Mouse (Mus musculus): ENCODE results near the gene Dusp15. TPM values are rescaled to one million over a fixed set of nuclear protein-coding genes. Genes with fewer than 3 reads are reported as not detected.

Gene Dusp15
- not detected in 2 replicates for polyA plus RNA-seq (2014; fragmentation: Nextera tagmentation; extraction: Ambion mirVana)

DNA sequence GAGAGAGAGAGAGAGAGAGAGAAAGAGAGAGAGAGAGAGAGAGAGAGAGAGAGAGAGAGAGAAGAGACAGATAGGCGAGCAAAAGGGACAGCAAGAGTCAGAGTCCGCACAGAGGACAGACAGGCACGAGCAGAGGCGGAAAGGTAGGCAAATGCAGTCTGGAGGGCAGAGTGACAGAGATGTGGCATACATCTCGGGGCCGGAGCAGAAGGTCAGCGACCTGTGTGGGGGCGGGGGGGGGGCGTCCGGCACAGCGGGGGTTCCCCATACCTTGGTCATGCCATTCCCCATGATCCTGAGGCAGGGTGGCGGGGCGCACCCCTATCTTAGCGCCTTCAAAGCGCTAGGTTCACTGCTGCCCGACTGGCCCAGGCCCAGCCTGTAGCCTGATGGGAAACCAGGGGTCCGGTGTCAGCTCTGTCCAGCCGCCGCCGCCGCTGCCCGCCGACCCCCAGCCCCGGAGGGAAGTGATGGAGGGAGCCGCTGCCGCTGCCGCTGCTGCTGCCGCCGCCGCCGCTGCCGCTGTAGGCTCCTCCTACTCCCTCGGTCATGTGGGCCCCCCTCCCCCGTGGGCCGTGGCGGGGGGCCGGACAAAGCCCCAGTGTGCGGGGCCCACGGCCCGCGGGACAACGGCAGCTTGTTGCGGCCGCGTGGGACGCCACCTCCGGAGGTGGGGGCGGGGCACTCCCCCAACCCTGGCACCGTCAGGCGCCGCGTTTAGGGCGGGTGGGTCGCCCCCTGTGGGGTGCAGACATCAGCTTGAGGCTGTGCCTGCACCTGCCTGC lies at the start of gene Dusp15:
Gene Dusp15 (minus strand): TSS at position 634 of the 785 bp plus-strand sequence.
- H3K9me3 ChIP-seq (ENCODE audit: control insufficient read depth, low read length) = no peaks in the 10 kb centered on the region
- no peaks in the 10 kb centered on the region for H3K36me3 ChIP-seq (ENCODE audit: control insufficient read depth, insufficient read depth, low read length)
- peak within 1 kb of the TSS; percentile 97 for H3K4me2 ChIP-seq (ENCODE audit: low read length)
- WGBS = 2% methylated on average over 48 of the region's 54 CpGs
- H3K27me3 ChIP-seq (ENCODE audit: control insufficient read depth, insufficient read depth, low read length) = peaks cover 77% of the 10 kb centered on the region
- H3K9ac ChIP-seq (ENCODE audit: low read length) = peak within 1 kb of the TSS; percentile 66
- H3K27ac ChIP-seq (replicated peaks in 1 of 2; ENCODE audit: control insufficient read depth in 1 of 2, insufficient read depth in 1 of 2, low read depth in 2 of 2, low read length in 2 of 2) = no peak within 1 kb of the TSS
- ATAC-seq (ENCODE audit: insufficient number of reproducible peaks, insufficient read depth, low FRiP score, low read depth) = no peak
- H3K4me3 ChIP-seq (ENCODE audit: control insufficient read depth in 1 of 2, insufficient read depth in 1 of 2, low read depth in 1 of 2, low read length in 2 of 2) = peak within 1 kb of the TSS; percentile 54 to 62
- peaks cover 0 to 5% of the 10 kb centered on the region in 2 experiments; a peak in 1 of 4 replicates for H3K4me1 ChIP-seq (ENCODE audit: control insufficient read depth in 2 of 2, insufficient read depth in 2 of 2, low read length in 2 of 2)

DNA sequence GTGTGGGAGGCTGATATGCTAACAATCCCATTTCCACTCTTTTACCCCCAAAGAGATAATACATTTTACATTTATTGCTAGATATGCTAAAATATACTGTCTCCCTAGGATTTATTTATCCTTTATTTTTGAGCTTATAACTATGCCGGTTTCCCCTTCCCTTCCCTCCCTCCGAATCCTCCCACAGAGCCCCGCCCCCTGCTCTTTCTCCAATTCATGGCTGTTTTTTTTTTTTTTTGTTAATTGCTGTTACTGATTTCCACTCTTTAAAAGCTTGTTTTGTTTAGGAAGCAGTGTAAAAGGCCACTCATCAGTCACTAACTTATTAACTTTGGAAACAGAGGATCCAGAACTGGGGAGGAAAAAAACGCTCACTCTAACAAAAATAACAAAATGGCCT lies 45.5 kb upstream of the Dusp15 start:
- WGBS = 64% methylated on average over 4 of the region's 4 CpGs
- ATAC-seq (ENCODE audit: insufficient number of reproducible peaks, insufficient read depth, low FRiP score, low read depth) = no peak
- H3K4me3 ChIP-seq (ENCODE audit: control insufficient read depth in 1 of 2, insufficient read depth in 1 of 2, low read depth in 1 of 2, low read length in 2 of 2) = no peak overlapping the region
- no peaks in the 10 kb centered on the region for H3K27me3 ChIP-seq (ENCODE audit: control insufficient read depth, insufficient read depth, low read length)
- no peaks in the 10 kb centered on the region for H3K36me3 ChIP-seq (ENCODE audit: control insufficient read depth, insufficient read depth, low read length)
- no peaks in the 10 kb centered on the region for H3K4me1 ChIP-seq (ENCODE audit: control insufficient read depth in 2 of 2, insufficient read depth in 2 of 2, low read length in 2 of 2)
- H3K27ac ChIP-seq (replicated peaks in 1 of 2; ENCODE audit: control insufficient read depth in 1 of 2, insufficient read depth in 1 of 2, low read depth in 2 of 2, low read length in 2 of 2) = no peak overlapping the region
- H3K9me3 ChIP-seq (ENCODE audit: control insufficient read depth, low read length) = no peaks in the 10 kb centered on the region
- H3K9ac ChIP-seq (ENCODE audit: low read length) = no peak overlapping the region
- H3K4me2 ChIP-seq (ENCODE audit: low read length) = no peak overlapping the region

DNA sequence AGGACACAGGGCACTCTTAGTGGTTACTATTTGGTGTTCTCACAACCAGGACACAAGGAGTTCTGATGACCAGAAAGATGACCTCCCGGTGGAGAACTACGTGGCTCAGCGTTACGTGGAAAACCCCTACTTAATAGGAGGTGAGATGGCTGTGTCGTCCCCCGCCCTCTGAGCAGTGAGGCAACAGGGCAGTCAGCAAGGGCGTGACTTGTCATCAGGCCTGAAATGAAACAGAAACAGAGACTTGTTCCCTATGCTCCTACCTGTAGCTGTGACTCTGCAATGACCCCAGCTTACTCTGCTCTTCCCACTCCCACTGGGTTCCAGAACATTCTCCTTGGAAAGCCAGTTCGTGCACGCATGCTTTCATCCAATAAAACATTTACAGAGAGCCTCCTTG lies 40.0 kb upstream of the Dusp15 start:
- ATAC-seq (ENCODE audit: insufficient number of reproducible peaks, insufficient read depth, low FRiP score, low read depth) = no peak

DNA sequence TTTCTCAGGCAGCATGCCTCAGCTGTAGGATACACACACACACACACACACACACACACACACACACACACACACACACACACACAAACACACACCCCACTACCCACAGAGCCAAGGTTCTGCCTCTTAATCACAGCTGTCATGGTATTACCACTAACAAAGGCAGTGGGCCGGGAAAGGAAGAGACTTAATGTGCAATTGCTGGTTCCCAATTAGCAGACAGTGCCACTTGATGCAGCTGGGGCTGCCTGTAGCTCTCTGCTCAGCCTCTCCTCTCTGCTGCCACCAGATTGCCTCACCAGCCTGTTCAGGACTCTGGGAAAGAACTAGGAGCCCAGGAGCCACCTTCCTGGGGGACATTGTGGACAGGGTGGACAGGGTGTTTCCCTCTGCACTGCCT lies 34.1 kb upstream of the Dusp15 start:
- H3K4me3 ChIP-seq (ENCODE audit: control insufficient read depth in 1 of 2, insufficient read depth in 1 of 2, low read depth in 1 of 2, low read length in 2 of 2) = no peak overlapping the region
- no peak overlapping the region for H3K27ac ChIP-seq (replicated peaks in 1 of 2; ENCODE audit: control insufficient read depth in 1 of 2, insufficient read depth in 1 of 2, low read depth in 2 of 2, low read length in 2 of 2)
- H3K9me3 ChIP-seq (ENCODE audit: control insufficient read depth, low read length) = no peaks in the 10 kb centered on the region
- no peak overlapping the region for H3K9ac ChIP-seq (ENCODE audit: low read length)
- H3K36me3 ChIP-seq (ENCODE audit: control insufficient read depth, insufficient read depth, low read length) = no peaks in the 10 kb centered on the region
- 80% methylated on average over 1 of the region's 1 CpGs for WGBS
- no peaks in the 10 kb centered on the region for H3K4me1 ChIP-seq (ENCODE audit: control insufficient read depth in 2 of 2, insufficient read depth in 2 of 2, low read length in 2 of 2)
- no peak for ATAC-seq (ENCODE audit: insufficient number of reproducible peaks, insufficient read depth, low FRiP score, low read depth)
- H3K4me2 ChIP-seq (ENCODE audit: low read length) = no peak overlapping the region
- no peaks in the 10 kb centered on the region for H3K27me3 ChIP-seq (ENCODE audit: control insufficient read depth, insufficient read depth, low read length)

More for the DNA sequence above, 40.0 kb upstream of the Dusp15 start:
- Histone ChIP-seq H3K4me2 (ENCODE audit: low read length) (no peak overlapping the region), H3K4me1 (ENCODE audit: control insufficient read depth in 2 of 2, insufficient read depth in 2 of 2, low read length in 2 of 2) (0 out of 4 replicates have a peak, but pooled peaks cover 0 to 2% of the 10 kb centered on the region in 2 experiments), H3K9ac (ENCODE audit: low read length) (no peak overlapping the region), H3K4me3 (ENCODE audit: control insufficient read depth in 1 of 2, insufficient read depth in 1 of 2, low read depth in 1 of 2, low read length in 2 of 2) (no peak overlapping the region), H3K27me3 (ENCODE audit: control insufficient read depth, insufficient read depth, low read length) (no peaks in the 10 kb centered on the region), H3K27ac (replicated peaks in 1 of 2; ENCODE audit: control insufficient read depth in 1 of 2, insufficient read depth in 1 of 2, low read depth in 2 of 2, low read length in 2 of 2) (no peak overlapping the region), H3K36me3 (ENCODE audit: control insufficient read depth, insufficient read depth, low read length) (no peaks in the 10 kb centered on the region), H3K9me3 (ENCODE audit: control insufficient read depth, low read length) (no peaks in the 10 kb centered on the region)
- 61% methylated on average over 9 of the region's 9 CpGs for WGBS

DNA sequence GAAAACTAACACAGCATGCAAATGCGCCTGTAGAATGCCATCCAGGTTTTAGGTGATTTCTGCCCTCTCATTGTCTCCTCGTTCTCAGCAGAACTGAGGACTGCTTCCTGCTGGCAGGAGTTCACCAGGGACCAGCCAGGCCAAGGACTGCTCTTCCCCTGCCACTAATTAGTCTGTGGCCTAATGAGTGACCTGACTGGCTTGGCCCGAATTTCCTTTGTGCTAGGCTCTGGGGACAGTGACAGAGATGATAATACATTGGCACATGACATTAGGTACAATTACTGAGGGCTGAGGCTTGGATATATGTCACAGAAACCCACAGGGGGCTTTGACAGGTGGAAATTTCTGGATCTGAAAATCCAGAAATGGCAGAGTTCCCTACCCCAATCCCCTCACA lies 25.5 kb upstream of the Dusp15 start:
- Histone ChIP-seq H3K9me3 (ENCODE audit: control insufficient read depth, low read length) (no peaks in the 10 kb centered on the region), H3K9ac (ENCODE audit: low read length) (no peak overlapping the region), H3K4me3 (ENCODE audit: control insufficient read depth in 1 of 2, insufficient read depth in 1 of 2, low read depth in 1 of 2, low read length in 2 of 2) (no peak overlapping the region), H3K27ac (replicated peaks in 1 of 2; ENCODE audit: control insufficient read depth in 1 of 2, insufficient read depth in 1 of 2, low read depth in 2 of 2, low read length in 2 of 2) (no peak overlapping the region), H3K27me3 (ENCODE audit: control insufficient read depth, insufficient read depth, low read length) (no peaks in the 10 kb centered on the region), H3K36me3 (ENCODE audit: control insufficient read depth, insufficient read depth, low read length) (no peaks in the 10 kb centered on the region), H3K4me2 (ENCODE audit: low read length) (no peak overlapping the region), H3K4me1 (ENCODE audit: control insufficient read depth in 2 of 2, insufficient read depth in 2 of 2, low read length in 2 of 2) (no peaks in the 10 kb centered on the region)
- no peak for ATAC-seq (ENCODE audit: insufficient number of reproducible peaks, insufficient read depth, low FRiP score, low read depth)
- 49% methylated on average over 3 of the region's 3 CpGs for WGBS

DNA sequence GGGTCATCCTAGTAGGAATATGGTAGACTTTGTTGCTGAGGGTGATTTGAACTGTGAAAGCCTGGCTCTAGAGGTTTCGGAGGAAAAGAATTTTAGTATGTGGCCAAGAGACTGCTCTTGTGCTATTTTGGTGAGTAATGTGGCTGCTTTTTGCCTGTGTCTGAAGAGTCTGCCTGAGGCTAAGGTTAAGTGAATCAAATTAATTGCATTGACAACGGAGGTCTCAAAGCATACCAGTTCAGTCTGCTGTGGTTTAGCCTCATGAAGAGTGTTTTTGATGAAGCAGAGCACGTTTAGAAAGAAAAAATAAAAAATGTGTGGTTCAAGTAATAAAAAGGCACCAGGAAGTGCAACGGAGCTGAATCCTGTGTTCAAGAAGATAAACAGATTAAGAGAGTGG lies 14.1 kb upstream of the Dusp15 start:
- WGBS = 67% methylated on average over 4 of the region's 4 CpGs
- Histone ChIP-seq H3K36me3 (ENCODE audit: control insufficient read depth, insufficient read depth, low read length) (no peaks in the 10 kb centered on the region), H3K4me1 (ENCODE audit: control insufficient read depth in 2 of 2, insufficient read depth in 2 of 2, low read length in 2 of 2) (no peaks in the 10 kb centered on the region), H3K9ac (ENCODE audit: low read length) (no peak overlapping the region), H3K4me2 (ENCODE audit: low read length) (no peak overlapping the region), H3K27ac (replicated peaks in 1 of 2; ENCODE audit: control insufficient read depth in 1 of 2, insufficient read depth in 1 of 2, low read depth in 2 of 2, low read length in 2 of 2) (no peak overlapping the region), H3K9me3 (ENCODE audit: control insufficient read depth, low read length) (no peaks in the 10 kb centered on the region), H3K4me3 (ENCODE audit: control insufficient read depth in 1 of 2, insufficient read depth in 1 of 2, low read depth in 1 of 2, low read length in 2 of 2) (no peak overlapping the region), H3K27me3 (ENCODE audit: control insufficient read depth, insufficient read depth, low read length) (no peaks in the 10 kb centered on the region; the same call in 1 of the 2 replicates)
- ATAC-seq (ENCODE audit: insufficient number of reproducible peaks, insufficient read depth, low FRiP score, low read depth) = no peak

DNA sequence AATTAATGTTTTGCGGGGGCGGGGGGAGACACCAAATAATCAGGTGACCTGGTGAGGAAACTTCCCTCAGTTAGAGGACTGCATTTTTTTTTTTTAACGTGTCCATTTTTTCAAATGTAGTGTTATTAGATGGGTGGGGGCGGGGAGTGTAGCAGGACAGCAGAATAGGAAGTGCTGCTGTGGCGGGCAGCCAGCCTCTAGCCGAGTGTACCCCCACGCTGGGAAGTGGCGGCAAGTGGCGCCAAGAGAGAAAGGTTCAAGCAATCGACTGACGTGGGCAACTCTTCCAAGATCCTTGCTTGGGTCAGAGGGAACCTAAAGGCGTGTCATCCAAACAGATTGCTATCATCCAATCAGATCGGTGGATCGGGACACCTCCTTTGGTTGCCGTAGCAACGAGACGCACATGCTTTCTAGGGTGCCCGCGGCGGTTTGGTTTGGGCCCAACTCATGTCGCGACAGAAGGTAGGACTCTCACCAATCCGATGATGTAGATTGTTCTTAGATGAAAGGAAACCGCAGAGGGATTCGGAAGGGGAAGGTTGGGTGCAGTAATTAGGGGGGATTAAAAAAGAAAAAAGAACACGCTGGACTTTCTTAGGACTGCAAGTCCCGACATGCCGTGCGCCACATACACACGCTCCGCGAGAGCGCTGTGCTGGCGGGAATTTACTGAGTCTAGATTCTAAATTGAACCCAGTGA lies 10.7 kb upstream of the Dusp15 start, which contains the start of gene Ttll9:
Gene Ttll9 (plus strand): TSS at position 395 of the 703 bp plus-strand sequence.
- Histone ChIP-seq H3K36me3 (ENCODE audit: control insufficient read depth, insufficient read depth, low read length) (no peaks in the 10 kb centered on the region), H3K27me3 (ENCODE audit: control insufficient read depth, insufficient read depth, low read length) (peaks cover 16% of the 10 kb centered on the region), H3K9me3 (ENCODE audit: control insufficient read depth, low read length) (no peaks in the 10 kb centered on the region), H3K9ac (ENCODE audit: low read length) (peak within 1 kb of the TSS; percentile 59), H3K4me3 (ENCODE audit: control insufficient read depth in 1 of 2, insufficient read depth in 1 of 2, low read depth in 1 of 2, low read length in 2 of 2) (peak within 1 kb of the TSS; percentile 50 to 55), H3K4me1 (ENCODE audit: control insufficient read depth in 2 of 2, insufficient read depth in 2 of 2, low read length in 2 of 2) (no peaks in the 10 kb centered on the region), H3K4me2 (ENCODE audit: low read length) (peak within 1 kb of the TSS; percentile 87), H3K27ac (replicated peaks in 1 of 2; ENCODE audit: control insufficient read depth in 1 of 2, insufficient read depth in 1 of 2, low read depth in 2 of 2, low read length in 2 of 2) (no peak within 1 kb of the TSS)
- WGBS = 3% methylated on average over 34 of the region's 34 CpGs
- peak; percentile 43; the same call in 1 of the 2 replicates for ATAC-seq (ENCODE audit: insufficient number of reproducible peaks, insufficient read depth, low FRiP score, low read depth)

Measured in heart, embryonic 14.5 days (tissue).